Mouse (Mus musculus): ENCODE data around the gene Clcn6. TPM values are rescaled to one million over a fixed set of nuclear protein-coding genes. Genes with fewer than 3 reads are reported as not detected.

The Clcn6 gene
- polyA plus RNA-seq (2014; fragmentation: Nextera tagmentation; extraction: Ambion mirVana): 6.2 and 6.6 TPM in 2 replicates

DNA sequence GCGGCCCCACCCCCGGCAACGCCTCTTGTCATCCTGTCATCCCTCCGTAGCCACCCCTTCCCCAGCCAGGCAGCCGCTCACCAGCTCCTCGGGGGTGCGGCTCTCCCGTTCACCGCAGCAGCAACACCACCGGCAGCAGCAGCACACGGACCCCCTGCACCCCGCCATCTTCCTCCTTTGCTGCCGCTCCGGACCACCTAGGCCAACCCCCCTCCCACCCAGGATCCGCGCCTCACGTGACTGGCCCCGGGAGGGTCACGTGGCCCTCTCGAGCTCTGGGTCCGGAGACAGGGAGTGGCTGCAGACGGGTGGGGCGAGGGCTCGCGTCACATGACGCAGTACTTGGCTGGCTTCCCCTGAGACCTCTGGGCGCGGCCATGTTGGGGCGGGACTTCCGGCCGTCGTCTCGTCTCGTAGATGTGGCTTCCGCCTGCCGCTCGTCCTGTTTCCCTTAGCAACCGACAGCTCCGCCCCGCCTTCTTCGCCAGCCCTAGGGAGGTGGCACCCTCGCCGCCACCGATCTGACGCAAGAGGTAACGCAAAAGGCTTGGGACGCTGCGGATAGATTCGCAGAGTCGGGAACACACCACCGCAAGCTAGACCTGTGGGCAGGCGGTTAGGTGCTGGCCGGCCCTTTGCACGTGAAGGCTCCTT lies at the start of gene Clcn6, which contains the start of gene Mthfr:
Gene Clcn6, minus strand, starts transcription at position 222 of the 654 bp plus-strand sequence.
Gene Mthfr, plus strand, starts transcription at position 478 of the 654 bp plus-strand sequence.
- H3K27me3 ChIP-seq (ENCODE audit: control insufficient read depth, insufficient read depth, low read length): no peaks in the 10 kb centered on the region
- H3K9ac ChIP-seq (replicated peaks; ENCODE audit: low read depth, low read length): peak within 1 kb of the TSS; percentile 54
- peaks cover 6% of the 10 kb centered on the region; the same call in 1 of the 2 replicates for H3K36me3 ChIP-seq (ENCODE audit: control insufficient read depth, insufficient read depth, low read length)
- H3K4me3 ChIP-seq (ENCODE audit: low read depth, low read length): peak within 1 kb of the TSS; percentile 78
- no peaks in the 10 kb centered on the region for H3K9me3 ChIP-seq (ENCODE audit: control insufficient read depth, low read depth, low read length)
- H3K27ac ChIP-seq (ENCODE audit: low read length): peak within 1 kb of the TSS; percentile 75; the same call in 1 of the 2 replicates
- ATAC-seq (ENCODE audit: insufficient number of reproducible peaks, insufficient read depth, low FRiP score, low read depth): peak; percentile 93
- peak within 1 kb of the TSS; percentile 67 for H3K4me2 ChIP-seq (replicated peaks; ENCODE audit: low read depth, low read length)
- H3K4me1 ChIP-seq (ENCODE audit: control insufficient read depth, insufficient read depth, low read length): peaks cover 34% of the 10 kb centered on the region
- WGBS: under 1% methylated on average over 54 of the region's 54 CpGs

DNA sequence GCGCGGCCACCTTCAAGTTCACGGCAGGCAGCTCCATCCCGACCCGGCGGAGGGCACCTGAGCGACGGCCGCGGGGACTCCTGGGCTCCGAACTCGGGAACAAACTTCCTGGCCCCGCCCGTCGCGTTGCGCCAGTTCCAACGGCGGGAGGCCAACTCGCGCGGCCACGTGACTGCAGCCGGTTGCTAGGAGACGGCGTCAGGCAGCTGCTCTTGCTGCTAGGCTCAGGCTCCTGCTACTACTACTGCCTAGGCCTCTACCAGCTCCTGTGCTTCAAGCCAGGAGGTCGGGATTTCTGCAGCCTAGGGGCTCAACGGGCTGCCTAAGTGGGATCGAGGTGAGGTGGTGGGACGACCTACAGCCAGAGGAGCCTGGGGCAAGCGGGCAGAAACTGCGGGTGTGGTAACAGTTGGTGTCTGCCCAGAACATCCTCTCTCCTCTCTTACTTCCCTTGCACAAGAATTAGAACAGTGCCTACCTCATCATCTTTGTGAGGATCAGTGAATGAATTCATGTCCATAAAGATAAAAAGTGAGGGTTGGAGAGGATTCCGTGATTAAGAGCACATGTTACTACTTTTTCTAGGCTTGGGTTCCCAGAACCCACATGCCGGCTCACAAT lies 49.4 kb upstream of the Clcn6 start, which contains the start of gene Agtrap:
Gene Agtrap, minus strand, starts transcription at position 125 of the 621 bp plus-strand sequence.
- Histone ChIP-seq H3K9ac (replicated peaks; ENCODE audit: low read depth, low read length) (peak within 1 kb of the TSS; percentile 64), H3K4me1 (ENCODE audit: control insufficient read depth, insufficient read depth, low read length) (peaks cover 16% of the 10 kb centered on the region; the same call in 1 of the 2 replicates), H3K9me3 (ENCODE audit: control insufficient read depth, low read depth, low read length) (no peaks in the 10 kb centered on the region), H3K27ac (ENCODE audit: low read length) (peak within 1 kb of the TSS; percentile 1; the same call in 1 of the 2 replicates), H3K36me3 (ENCODE audit: control insufficient read depth, insufficient read depth, low read length) (no peaks in the 10 kb centered on the region), H3K27me3 (ENCODE audit: control insufficient read depth, insufficient read depth, low read length) (no peaks in the 10 kb centered on the region), H3K4me2 (replicated peaks; ENCODE audit: low read depth, low read length) (peak within 1 kb of the TSS; percentile 87), H3K4me3 (ENCODE audit: low read depth, low read length) (peak within 1 kb of the TSS; percentile 78)
- WGBS: 5% methylated on average over 34 of the region's 34 CpGs
- peak; percentile 92 for ATAC-seq (ENCODE audit: insufficient number of reproducible peaks, insufficient read depth, low FRiP score, low read depth)

DNA sequence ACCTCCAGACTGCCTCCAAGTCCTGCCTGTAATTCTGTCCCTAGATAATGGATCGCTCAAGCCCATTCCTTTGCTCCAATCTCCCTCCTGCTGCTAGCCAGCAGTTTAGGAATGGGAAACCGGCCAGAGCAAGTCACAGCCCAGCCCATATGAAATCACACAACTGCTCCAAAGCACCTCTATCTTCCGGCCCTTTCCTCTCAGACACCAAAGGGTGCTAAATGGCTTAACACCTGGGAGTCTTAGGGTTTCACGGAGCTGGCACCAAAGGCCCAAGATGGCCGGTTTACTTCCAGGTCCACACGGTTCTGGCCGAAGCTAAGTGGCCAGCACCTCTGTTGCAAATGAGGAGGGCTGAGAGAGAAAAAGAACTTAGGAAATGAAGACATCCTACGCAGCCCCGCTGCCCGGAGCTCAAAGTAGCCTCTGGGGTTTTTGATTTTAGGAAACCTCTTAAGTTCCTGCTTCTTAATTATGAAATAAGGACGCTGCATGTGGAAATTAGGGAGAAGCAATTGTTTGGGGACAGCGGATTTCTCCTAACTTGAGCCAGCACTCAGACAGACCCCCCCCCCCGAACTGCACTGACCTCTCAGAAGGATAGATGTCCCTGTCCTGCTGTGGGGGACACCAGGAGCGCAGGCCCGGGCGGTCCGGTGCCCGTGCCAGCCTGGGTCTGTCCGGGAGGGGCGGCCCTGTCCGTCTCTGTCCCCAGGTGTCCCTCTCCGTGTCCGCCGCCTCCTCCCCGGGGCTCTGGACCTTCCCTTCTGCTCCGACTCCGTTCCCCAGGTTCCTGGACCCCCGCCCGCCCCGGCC lies 48.7 kb upstream of the Clcn6 start:
- peak overlapping the region; percentile 1; the same call in 1 of the 2 replicates for H3K27ac ChIP-seq (ENCODE audit: low read length)
- WGBS: 3% methylated on average over 30 of the region's 30 CpGs
- H3K4me1 ChIP-seq (ENCODE audit: control insufficient read depth, insufficient read depth, low read length): peaks cover 16% of the 10 kb centered on the region; the same call in 1 of the 2 replicates
- H3K27me3 ChIP-seq (ENCODE audit: control insufficient read depth, insufficient read depth, low read length): no peaks in the 10 kb centered on the region
- no peaks in the 10 kb centered on the region for H3K36me3 ChIP-seq (ENCODE audit: control insufficient read depth, insufficient read depth, low read length)
- no peaks in the 10 kb centered on the region for H3K9me3 ChIP-seq (ENCODE audit: control insufficient read depth, low read depth, low read length)
- peak overlapping the region; percentile 78 for H3K4me3 ChIP-seq (ENCODE audit: low read depth, low read length)
- H3K9ac ChIP-seq (replicated peaks; ENCODE audit: low read depth, low read length): peak overlapping the region; percentile 64
- peak overlapping the region; percentile 87 for H3K4me2 ChIP-seq (replicated peaks; ENCODE audit: low read depth, low read length)
- peak; percentile 34; the same call in 1 of the 2 replicates for ATAC-seq (ENCODE audit: insufficient number of reproducible peaks, insufficient read depth, low FRiP score, low read depth)

DNA sequence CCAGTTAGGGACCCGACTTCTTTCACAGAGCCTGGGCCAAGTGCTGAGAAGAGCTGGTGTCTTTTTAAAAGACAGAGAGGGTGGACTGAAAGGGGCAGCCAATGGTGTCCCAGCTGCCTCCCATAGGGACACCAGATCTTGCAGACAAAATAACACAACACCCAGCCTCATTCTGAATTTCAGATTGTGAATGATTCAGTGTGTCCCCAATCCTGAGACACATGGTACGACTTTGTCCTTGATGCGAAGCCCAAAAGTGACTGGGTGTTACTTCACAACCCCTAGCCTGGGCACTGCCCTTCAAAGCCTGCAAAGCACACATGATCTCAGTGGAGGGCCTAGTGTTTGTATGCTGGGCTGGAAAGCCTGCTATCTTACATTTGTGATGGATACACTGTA lies 47.3 kb upstream of the Clcn6 start:
- Histone ChIP-seq H3K9me3 (ENCODE audit: control insufficient read depth, low read depth, low read length) (no peaks in the 10 kb centered on the region), H3K27ac (ENCODE audit: low read length) (no peak overlapping the region), H3K4me2 (replicated peaks; ENCODE audit: low read depth, low read length) (no peak overlapping the region), H3K4me3 (ENCODE audit: low read depth, low read length) (no peak overlapping the region), H3K27me3 (ENCODE audit: control insufficient read depth, insufficient read depth, low read length) (no peaks in the 10 kb centered on the region), H3K9ac (replicated peaks; ENCODE audit: low read depth, low read length) (no peak overlapping the region), H3K36me3 (ENCODE audit: control insufficient read depth, insufficient read depth, low read length) (no peaks in the 10 kb centered on the region; the same call in 1 of the 2 replicates), H3K4me1 (ENCODE audit: control insufficient read depth, insufficient read depth, low read length) (peaks cover 16% of the 10 kb centered on the region; the same call in 1 of the 2 replicates)
- WGBS: 76% methylated on average over 3 of the region's 3 CpGs
- no peak for ATAC-seq (ENCODE audit: insufficient number of reproducible peaks, insufficient read depth, low FRiP score, low read depth)

DNA sequence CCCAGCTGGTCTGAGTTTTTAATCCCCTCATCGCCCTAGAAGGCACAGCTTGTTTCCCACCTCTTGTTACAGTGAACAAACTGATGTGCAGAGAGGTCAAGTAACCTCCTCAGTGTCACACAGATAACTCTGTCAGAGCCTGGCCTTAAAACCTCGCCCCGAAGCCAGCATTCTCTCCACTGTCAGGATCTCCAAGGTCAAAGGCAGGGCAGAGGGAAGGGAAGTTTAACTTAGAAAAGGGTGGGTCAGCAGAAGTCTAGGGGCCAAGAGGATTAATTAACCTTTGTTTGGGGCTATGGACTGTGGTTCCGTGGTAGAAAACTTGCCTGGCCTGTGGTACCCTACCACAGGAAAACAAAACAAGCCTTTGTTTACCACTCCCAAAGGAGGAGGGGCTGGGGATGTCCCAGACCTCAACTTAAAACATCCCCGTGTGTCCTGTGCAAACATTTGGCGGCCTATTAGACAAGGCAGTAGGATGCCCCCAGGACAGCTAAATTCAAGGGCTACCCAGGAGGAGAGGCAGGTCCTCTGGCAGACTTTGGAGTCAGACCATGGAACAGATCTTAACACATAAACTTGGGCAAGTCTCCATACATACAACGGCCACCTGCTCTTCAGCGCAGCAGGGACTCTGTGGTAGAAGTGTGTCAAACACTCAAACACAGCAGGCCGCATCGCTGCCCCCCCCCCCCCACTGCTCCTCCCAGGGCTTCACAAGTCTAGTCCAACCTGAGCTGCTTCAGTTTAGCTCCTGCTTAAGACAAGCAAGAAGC lies 46.7 kb upstream of the Clcn6 start:
- no peaks in the 10 kb centered on the region for H3K9me3 ChIP-seq (ENCODE audit: control insufficient read depth, low read depth, low read length)
- H3K9ac ChIP-seq (replicated peaks; ENCODE audit: low read depth, low read length): no peak overlapping the region
- no peak for ATAC-seq (ENCODE audit: insufficient number of reproducible peaks, insufficient read depth, low FRiP score, low read depth)
- 41% methylated on average over 10 of the region's 10 CpGs for WGBS
- no peak overlapping the region for H3K4me2 ChIP-seq (replicated peaks; ENCODE audit: low read depth, low read length)
- H3K36me3 ChIP-seq (ENCODE audit: control insufficient read depth, insufficient read depth, low read length): no peaks in the 10 kb centered on the region; the same call in 1 of the 2 replicates
- H3K27ac ChIP-seq (ENCODE audit: low read length): no peak overlapping the region
- no peaks in the 10 kb centered on the region for H3K27me3 ChIP-seq (ENCODE audit: control insufficient read depth, insufficient read depth, low read length)
- H3K4me3 ChIP-seq (ENCODE audit: low read depth, low read length): no peak overlapping the region
- H3K4me1 ChIP-seq (ENCODE audit: control insufficient read depth, insufficient read depth, low read length): peaks cover 16% of the 10 kb centered on the region; the same call in 1 of the 2 replicates

DNA sequence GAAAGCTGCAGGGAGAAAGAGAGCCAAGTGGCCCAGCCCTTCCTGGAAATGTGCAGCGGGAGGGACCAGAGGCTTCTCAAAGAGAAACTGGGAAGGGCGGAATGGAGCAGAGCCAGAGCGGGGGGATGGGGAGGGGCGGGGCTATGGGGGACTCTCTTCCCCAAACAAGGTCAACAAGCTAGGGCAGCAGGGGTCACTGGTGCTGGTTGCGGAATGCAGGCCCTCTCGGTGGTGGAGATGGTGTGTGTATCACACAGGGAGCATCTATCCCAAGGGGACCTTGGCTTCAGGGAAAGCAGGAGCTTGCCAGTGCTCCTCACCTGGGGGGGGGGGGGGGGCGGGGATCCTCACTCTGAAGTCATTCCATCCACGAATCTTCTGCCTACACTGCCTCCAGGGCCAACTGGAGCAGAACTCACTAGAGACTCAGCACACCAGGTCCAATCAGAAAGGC lies 45.7 kb upstream of the Clcn6 start:
- 20% methylated on average over 8 of the region's 8 CpGs for WGBS
- H3K27ac ChIP-seq (ENCODE audit: low read length): no peak overlapping the region
- H3K9me3 ChIP-seq (ENCODE audit: control insufficient read depth, low read depth, low read length): no peaks in the 10 kb centered on the region
- H3K9ac ChIP-seq (replicated peaks; ENCODE audit: low read depth, low read length): no peak overlapping the region
- ATAC-seq (ENCODE audit: insufficient number of reproducible peaks, insufficient read depth, low FRiP score, low read depth): no peak
- no peaks in the 10 kb centered on the region; the same call in none of the 2 replicates for H3K36me3 ChIP-seq (ENCODE audit: control insufficient read depth, insufficient read depth, low read length)
- no peak overlapping the region for H3K4me3 ChIP-seq (ENCODE audit: low read depth, low read length)
- no peaks in the 10 kb centered on the region for H3K27me3 ChIP-seq (ENCODE audit: control insufficient read depth, insufficient read depth, low read length)
- H3K4me1 ChIP-seq (ENCODE audit: control insufficient read depth, insufficient read depth, low read length): peaks cover 16% of the 10 kb centered on the region; the same call in 1 of the 2 replicates
- no peak overlapping the region for H3K4me2 ChIP-seq (replicated peaks; ENCODE audit: low read depth, low read length)

DNA sequence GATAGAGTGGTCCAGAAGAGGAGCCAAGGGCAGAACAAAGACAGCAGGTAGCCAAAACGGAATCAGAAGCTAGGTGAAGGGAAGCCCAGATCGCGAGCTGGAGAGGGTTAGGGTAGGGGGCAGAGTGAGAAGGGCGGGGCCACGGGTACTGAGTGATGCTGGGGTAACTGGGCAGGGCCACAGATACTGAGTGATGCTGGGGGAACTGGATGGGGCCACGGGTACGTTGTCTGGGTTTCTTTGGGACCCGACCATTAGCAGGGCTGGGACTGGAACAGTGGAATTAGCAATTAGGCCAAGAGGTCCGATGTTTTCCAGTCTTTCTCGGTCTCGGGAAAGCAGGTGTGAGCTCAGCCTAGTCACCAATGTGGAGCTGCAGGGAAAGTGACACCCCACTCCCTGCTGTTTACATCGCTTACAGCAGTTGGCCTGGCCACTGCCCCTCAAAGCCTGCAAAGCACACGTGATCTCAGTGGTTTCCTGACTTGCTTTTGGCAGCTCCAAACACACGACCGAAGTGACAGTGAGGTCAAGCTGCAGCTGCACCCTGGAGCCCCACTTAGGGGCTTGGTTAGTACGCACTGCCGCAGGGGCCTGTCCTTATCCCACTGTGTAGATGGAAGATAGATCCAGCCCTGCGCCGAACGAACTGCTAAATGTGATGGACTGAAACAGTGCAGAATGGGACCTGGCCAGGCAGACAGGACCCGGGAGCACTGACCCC lies 44.7 kb upstream of the Clcn6 start:
- no peak for ATAC-seq (ENCODE audit: insufficient number of reproducible peaks, insufficient read depth, low FRiP score, low read depth)
- Histone ChIP-seq H3K27ac (ENCODE audit: low read length) (no peak overlapping the region), H3K9me3 (ENCODE audit: control insufficient read depth, low read depth, low read length) (no peaks in the 10 kb centered on the region), H3K4me3 (ENCODE audit: low read depth, low read length) (no peak overlapping the region), H3K36me3 (ENCODE audit: control insufficient read depth, insufficient read depth, low read length) (no peaks in the 10 kb centered on the region; the same call in none of the 2 replicates), H3K27me3 (ENCODE audit: control insufficient read depth, insufficient read depth, low read length) (no peaks in the 10 kb centered on the region), H3K4me1 (ENCODE audit: control insufficient read depth, insufficient read depth, low read length) (peaks cover 16% of the 10 kb centered on the region; the same call in 1 of the 2 replicates), H3K4me2 (replicated peaks; ENCODE audit: low read depth, low read length) (no peak overlapping the region), H3K9ac (replicated peaks; ENCODE audit: low read depth, low read length) (no peak overlapping the region)
- WGBS: 50% methylated on average over 21 of the region's 21 CpGs

Measured in stomach, embryonic 14.5 days (tissue).